Mouse (Mus musculus) c-Kit-negative CD71-positive TER-119-positive erythroid progenitor cells, embryonic 14.5 days (primary cell): ENCODE measurements at regions not wholly inside any gene's neighbourhood (a gene's known extent, or its start where the extent isn't known, plus 50 kb on each side); places are given as distances from the start of the nearest gene placed in this dataset.

Experiments
- DNase-seq: peaks from one replicate; pipeline ENCODE4 v3.0.0-alpha.2; 2013; ENCODE audit warnings: low read depth, low spot score

- DNase-seq, result no peak
These were observed 73.2 kb upstream of the Hes1 start for GRCm38 (mm10) chr16:29990795-29991587.

GRCm38 (mm10) chr16:29991876-29992380, 72.3 kb upstream of the Hes1 start:
- no peak for DNase-seq

GRCm38 (mm10) chr16:29993111-29993510, 71.1 kb upstream of the Hes1 start:
- no peak for DNase-seq

GRCm38 (mm10) chr16:29993535-29993934, 70.6 kb upstream of the Hes1 start:
- no peak for DNase-seq

GRCm38 (mm10) chr16:29996139-29997069, 67.8 kb upstream of the Hes1 start:
- no peak for DNase-seq

- DNase-seq, result no peak
These were observed 64.0 kb upstream of the Hes1 start for GRCm38 (mm10) chr16:30000166-30000565.

- no peak for DNase-seq
These were observed 59.1 kb upstream of the Hes1 start for GRCm38 (mm10) chr16:30005124-30005523.

GRCm38 (mm10) chr16:30006826-30007225, 57.4 kb upstream of the Hes1 start:
- DNase-seq, result no peak

GRCm38 (mm10) chr16:30008451-30009357, 55.5 kb upstream of the Hes1 start:
- no peak for DNase-seq

GRCm38 (mm10) chr16:30009521-30010186, 54.5 kb upstream of the Hes1 start:
- no peak for DNase-seq

GRCm38 (mm10) chr16:30013123-30013522, 51.1 kb upstream of the Hes1 start:
- DNase-seq, result no peak

- DNase-seq, result no peak
These were observed 50.2 kb upstream of the Hes1 start for GRCm38 (mm10) chr16:30013943-30014342.
